Mouse (Mus musculus) myocyte (in vitro differentiated cells): ENCODE data around the gene Ass1.

Experiments
- CEBPB ChIP-seq: IDR thresholded peaks from 2 replicates; pipeline ENCODE4 v1.6.1; 2011; ENCODE audit warnings: mild to moderate bottlenecking, moderate library complexity; ENCODE audit not compliant: poor library complexity, insufficient read depth, severe bottlenecking
- E2F4 ChIP-seq: IDR thresholded peaks from one replicate; pipeline ENCODE4 v1.6.1; 2011; ENCODE audit warnings: mild to moderate bottlenecking, control low read depth, moderate library complexity; ENCODE audit not compliant: insufficient read depth
- MAX ChIP-seq: IDR thresholded peaks from one replicate; pipeline ENCODE4 v1.6.1; 2011; ENCODE audit warnings: low read depth, mild to moderate bottlenecking, control low read depth
- MYOD1 ChIP-seq, 3 experiments: IDR thresholded peaks; one replicate each; pipeline ENCODE4 v1.6.1; 2011; ENCODE audit warnings: control low read depth in 2 of 3, low read depth in 2 of 3, mild to moderate bottlenecking in 2 of 3, moderate library complexity in 1 of 3; ENCODE audit not compliant: insufficient read length in 2 of 3, control insufficient read depth in 1 of 3
- MYOG ChIP-seq, 3 experiments: IDR thresholded peaks; one replicate each; pipeline ENCODE4 v1.6.1; 2011; ENCODE audit warnings: control low read depth in 2 of 3, low read depth in 2 of 3, mild to moderate bottlenecking in 2 of 3; ENCODE audit not compliant: insufficient read length in 2 of 3, control insufficient read depth in 1 of 3, insufficient read depth in 1 of 3
- POLR2A ChIP-seq: IDR thresholded peaks from one replicate; pipeline ENCODE4 v1.6.1; 2011; ENCODE audit warnings: low read depth, mild to moderate bottlenecking, control low read depth, moderate library complexity; ENCODE audit not compliant: insufficient read length
- POLR2AphosphoS2 ChIP-seq: IDR thresholded peaks from one replicate; pipeline ENCODE4 v1.6.1; 2011; ENCODE audit warnings: low read depth, control low read depth; ENCODE audit not compliant: insufficient read length
- REST ChIP-seq: IDR thresholded peaks from one replicate; pipeline ENCODE4 v1.6.1; 2011; ENCODE audit warnings: mild to moderate bottlenecking, control low read depth, moderate library complexity; ENCODE audit not compliant: insufficient read depth, insufficient read length
- TCF12 ChIP-seq: IDR thresholded peaks from one replicate; pipeline ENCODE4 v1.6.1; 2011; ENCODE audit warnings: mild to moderate bottlenecking, control low read depth; ENCODE audit not compliant: poor library complexity, insufficient read depth, severe bottlenecking
- TCF3 ChIP-seq: IDR thresholded peaks from one replicate; pipeline ENCODE4 v1.6.1; 2011; ENCODE audit warnings: low read depth, control low read depth; ENCODE audit not compliant: insufficient read length
- USF1 ChIP-seq: IDR thresholded peaks from one replicate; pipeline ENCODE4 v1.6.1; 2011; ENCODE audit warnings: low read depth, mild to moderate bottlenecking, control low read depth, moderate library complexity

- TF ChIP-seq MAX (no peak), POLR2A (no peak), TCF12 (no peak), E2F4 (no peak), MYOG (IDR thresholded peaks at IDR 0.05; ENCODE audit: control insufficient read depth in 1 of 3, insufficient read depth in 1 of 3, insufficient read length in 2 of 3, low read depth in 2 of 3) (no peak), POLR2AphosphoS2 (no peak), MYOD1 (IDR thresholded peaks at IDR 0.05; ENCODE audit: control insufficient read depth in 1 of 3, insufficient read length in 2 of 3, low read depth in 2 of 3) (no peak), USF1 (no peak), TCF3 (no peak), CEBPB (no peak), REST (no peak)
Observed at GRCm38 (mm10) chr2:31516557-31516956, 46.5 kb downstream of the Ass1 start.
